Mouse (Mus musculus): Measurements from ENCODE around the gene Dhx16. TPM values are rescaled to one million over a fixed set of nuclear protein-coding genes. Genes with fewer than 3 reads are reported as not detected.
A peak's percentile ranks its signal among the peaks of the same experiment; 100 is the strongest.
"Not testable (repeated sequence)": the region's sequence is repeated elsewhere in the genome, so short reads cannot be mapped to it uniquely, and the experiment has no call there.

Gene Dhx16
- polyA plus RNA-seq, 1 experiment from 2014 or later, result 50.3 TPM

GRCm38 (mm10) chr17:35836991-35837422 lies 42.6 kb upstream of the Dhx16 start:
- Histone ChIP-seq H3K36me3 (ENCODE audit: control insufficient read depth, insufficient read depth, low read length) (peaks cover 24% of the 10 kb centered on the region), H3K4me2 (ENCODE audit: low read depth, low read length, severe bottlenecking) (peak overlapping the region; percentile 83), H3K4me1 (replicated peaks; ENCODE audit: control insufficient read depth, insufficient read depth, low read length) (peaks cover 18% of the 10 kb centered on the region), H3K4me3 (ENCODE audit: low read depth, low read length) (peak overlapping the region; percentile 76), H3K27me3 (ENCODE audit: control insufficient read depth, insufficient read depth, low read length) (no peaks in the 10 kb centered on the region), H3K9ac (ENCODE audit: low read length) (peak overlapping the region; percentile 94), H3K27ac (ENCODE audit: low read depth, low read length) (peak overlapping the region; percentile 97), H3K9me3 (ENCODE audit: control insufficient read depth, low read length) (no peaks in the 10 kb centered on the region)
- WGBS, result 1% methylated on average over 23 of the region's 25 CpGs
- peak; percentile 98 for DNase-seq (ENCODE audit: low spot score)
- peak; percentile 42 for ATAC-seq (replicated peaks; ENCODE audit: low FRiP score)

GRCm38 (mm10) chr17:35837487-35837886 lies 42.1 kb upstream of the Dhx16 start:
- Histone ChIP-seq H3K4me1 (replicated peaks; ENCODE audit: control insufficient read depth, insufficient read depth, low read length) (peaks cover 18% of the 10 kb centered on the region), H3K9me3 (ENCODE audit: control insufficient read depth, low read length) (no peaks in the 10 kb centered on the region), H3K4me2 (ENCODE audit: low read depth, low read length, severe bottlenecking) (peak overlapping the region; percentile 83; the same call in 1 of the 2 replicates), H3K9ac (ENCODE audit: low read length) (peak overlapping the region; percentile 94), H3K36me3 (ENCODE audit: control insufficient read depth, insufficient read depth, low read length) (peaks cover 24% of the 10 kb centered on the region), H3K4me3 (ENCODE audit: low read depth, low read length) (peak overlapping the region; percentile 76), H3K27ac (ENCODE audit: low read depth, low read length) (peak overlapping the region; percentile 97), H3K27me3 (ENCODE audit: control insufficient read depth, insufficient read depth, low read length) (no peaks in the 10 kb centered on the region)
- WGBS, result under 1% methylated on average over 18 of the region's 18 CpGs
- peak; percentile 88 for DNase-seq (ENCODE audit: low spot score)
- peak; percentile 18; the same call in 1 of the 2 replicates for ATAC-seq (replicated peaks; ENCODE audit: low FRiP score)

GRCm38 (mm10) chr17:35838122-35838544 lies 41.5 kb upstream of the Dhx16 start, which contains the start of gene Tubb5:
Tubb5 (minus strand) TSS chr17:35838306.
- Histone ChIP-seq H3K4me1 (replicated peaks; ENCODE audit: control insufficient read depth, insufficient read depth, low read length) (peaks cover 20% of the 10 kb centered on the region), H3K4me3 (ENCODE audit: low read depth, low read length) (peak within 1 kb of the TSS; percentile 76), H3K9ac (ENCODE audit: low read length) (peak within 1 kb of the TSS; percentile 94), H3K27ac (ENCODE audit: low read depth, low read length) (peak within 1 kb of the TSS; percentile 97), H3K27me3 (ENCODE audit: control insufficient read depth, insufficient read depth, low read length) (no peaks in the 10 kb centered on the region), H3K9me3 (ENCODE audit: control insufficient read depth, low read length) (no peaks in the 10 kb centered on the region), H3K4me2 (ENCODE audit: low read depth, low read length, severe bottlenecking) (peak within 1 kb of the TSS; percentile 83), H3K36me3 (ENCODE audit: control insufficient read depth, insufficient read depth, low read length) (peaks cover 22% of the 10 kb centered on the region)
- peak; percentile 98 for DNase-seq (ENCODE audit: low spot score)
- WGBS, result under 1% methylated on average over 29 of the region's 29 CpGs
- peak; percentile 80 for ATAC-seq (replicated peaks; ENCODE audit: low FRiP score)

GRCm38 (mm10) chr17:35838570-35838969 lies 41.0 kb upstream of the Dhx16 start:
- peak overlapping the region; percentile 67 for H3K4me2 ChIP-seq (ENCODE audit: low read depth, low read length, severe bottlenecking)
- peak overlapping the region; percentile 97 for H3K27ac ChIP-seq (ENCODE audit: low read depth, low read length)
- peak overlapping the region; percentile 94 for H3K9ac ChIP-seq (ENCODE audit: low read length)
- peaks cover 20% of the 10 kb centered on the region for H3K36me3 ChIP-seq (ENCODE audit: control insufficient read depth, insufficient read depth, low read length)
- H3K9me3 ChIP-seq (ENCODE audit: control insufficient read depth, low read length), result no peaks in the 10 kb centered on the region
- 3% methylated on average over 5 of the region's 5 CpGs for WGBS
- H3K27me3 ChIP-seq (ENCODE audit: control insufficient read depth, insufficient read depth, low read length), result no peaks in the 10 kb centered on the region
- no peak; the same call in 1 of the 2 replicates for ATAC-seq (replicated peaks; ENCODE audit: low FRiP score)
- DNase-seq (ENCODE audit: low spot score), result no peak
- peaks cover 20% of the 10 kb centered on the region for H3K4me1 ChIP-seq (replicated peaks; ENCODE audit: control insufficient read depth, insufficient read depth, low read length)
- H3K4me3 ChIP-seq (ENCODE audit: low read depth, low read length), result peak overlapping the region; percentile 76

GRCm38 (mm10) chr17:35839002-35839401 lies 40.6 kb upstream of the Dhx16 start:
- not testable (repeated sequence) for ATAC-seq (replicated peaks; ENCODE audit: low FRiP score); H3K9me3 ChIP-seq (ENCODE audit: control insufficient read depth, low read length); DNase-seq (ENCODE audit: low spot score); H3K27me3 ChIP-seq (ENCODE audit: control insufficient read depth, insufficient read depth, low read length)
- peak overlapping the region; percentile 76 for H3K4me3 ChIP-seq (ENCODE audit: low read depth, low read length)
- H3K27ac ChIP-seq (ENCODE audit: low read depth, low read length), result peak overlapping the region; percentile 97
- peaks cover 18% of the 10 kb centered on the region for H3K36me3 ChIP-seq (ENCODE audit: control insufficient read depth, insufficient read depth, low read length)
- peak overlapping the region; percentile 94 for H3K9ac ChIP-seq (ENCODE audit: low read length)
- 47% methylated on average over 3 of the region's 3 CpGs for WGBS
- H3K4me1 ChIP-seq (replicated peaks; ENCODE audit: control insufficient read depth, insufficient read depth, low read length), result peaks cover 20% of the 10 kb centered on the region
- H3K4me2 ChIP-seq (ENCODE audit: low read depth, low read length, severe bottlenecking), result peak overlapping the region; percentile 67

- Histone ChIP-seq H3K4me3 (ENCODE audit: low read depth, low read length) (peak overlapping the region; percentile 42), H3K4me2 (ENCODE audit: low read depth, low read length, severe bottlenecking) (peak overlapping the region; percentile 41; the same call in 1 of the 2 replicates), H3K9me3 (ENCODE audit: control insufficient read depth, low read length) (no peaks in the 10 kb centered on the region), H3K4me1 (replicated peaks; ENCODE audit: control insufficient read depth, insufficient read depth, low read length) (peaks cover 10% of the 10 kb centered on the region), H3K36me3 (ENCODE audit: control insufficient read depth, insufficient read depth, low read length) (peaks cover 11% of the 10 kb centered on the region; the same call in 1 of the 2 replicates), H3K27ac (ENCODE audit: low read depth, low read length) (peak overlapping the region; percentile 57; the same call in 1 of the 2 replicates), H3K27me3 (ENCODE audit: control insufficient read depth, insufficient read depth, low read length) (no peaks in the 10 kb centered on the region), H3K9ac (ENCODE audit: low read length) (no peak overlapping the region)
- ATAC-seq (replicated peaks; ENCODE audit: low FRiP score), result no peak
- DNase-seq (ENCODE audit: low spot score), result no peak
- WGBS, result 60% methylated on average over 14 of the region's 14 CpGs
These were observed 39.1 kb upstream of the Dhx16 start for GRCm38 (mm10) chr17:35840561-35840960.

GRCm38 (mm10) chr17:35841076-35841950 lies 38.3 kb upstream of the Dhx16 start, which contains the start of gene Mdc1:
Mdc1 (plus strand) TSS chr17:35841515.
- Histone ChIP-seq H3K27me3 (ENCODE audit: control insufficient read depth, insufficient read depth, low read length) (no peaks in the 10 kb centered on the region), H3K9ac (ENCODE audit: low read length) (peak within 1 kb of the TSS; percentile 76), H3K4me3 (ENCODE audit: low read depth, low read length) (peak within 1 kb of the TSS; percentile 42), H3K27ac (ENCODE audit: low read depth, low read length) (peak within 1 kb of the TSS; percentile 79), H3K4me2 (ENCODE audit: low read depth, low read length, severe bottlenecking) (peak within 1 kb of the TSS; percentile 48), H3K9me3 (ENCODE audit: control insufficient read depth, low read length) (no peaks in the 10 kb centered on the region), H3K36me3 (ENCODE audit: control insufficient read depth, insufficient read depth, low read length) (peaks cover 10% of the 10 kb centered on the region; the same call in 1 of the 2 replicates), H3K4me1 (replicated peaks; ENCODE audit: control insufficient read depth, insufficient read depth, low read length) (peaks cover 5% of the 10 kb centered on the region)
- DNase-seq (ENCODE audit: low spot score), result peak; percentile 99
- WGBS, result under 1% methylated on average over 59 of the region's 59 CpGs
- peak; percentile 89 for ATAC-seq (replicated peaks; ENCODE audit: low FRiP score)

- Histone ChIP-seq H3K4me2 (ENCODE audit: low read depth, low read length, severe bottlenecking) (peak overlapping the region; percentile 48), H3K27me3 (ENCODE audit: control insufficient read depth, insufficient read depth, low read length) (no peaks in the 10 kb centered on the region), H3K4me3 (ENCODE audit: low read depth, low read length) (peak overlapping the region; percentile 42), H3K9ac (ENCODE audit: low read length) (peak overlapping the region; percentile 76), H3K36me3 (ENCODE audit: control insufficient read depth, insufficient read depth, low read length) (peaks cover 7% of the 10 kb centered on the region; the same call in 1 of the 2 replicates), H3K4me1 (replicated peaks; ENCODE audit: control insufficient read depth, insufficient read depth, low read length) (peaks cover 5% of the 10 kb centered on the region), H3K27ac (ENCODE audit: low read depth, low read length) (peak overlapping the region; percentile 79), H3K9me3 (ENCODE audit: control insufficient read depth, low read length) (no peaks in the 10 kb centered on the region)
- DNase-seq (ENCODE audit: low spot score) (no peak), ATAC-seq (replicated peaks; ENCODE audit: low FRiP score) (no peak)
- WGBS, result 23% methylated on average over 11 of the region's 11 CpGs
These were observed 37.6 kb upstream of the Dhx16 start for GRCm38 (mm10) chr17:35842006-35842405.

Data from forebrain, embryonic 11.5 days (tissue).